Mouse (Mus musculus) stomach, postnatal 0 days (tissue): ENCODE measurements at regions not wholly inside any gene's neighbourhood (a gene's known extent, or its start where the extent isn't known, plus 50 kb on each side); places are given as distances from the start of the nearest gene placed in this dataset.

Experiments
- ATAC-seq: fragments of 200-750 bp; cut with Nextera tagmentation; 2 replicates; pipeline ENCODE4 v1.8.0; 2017; ENCODE audit not compliant: low FRiP score, low TSS enrichment
- DNase-seq: peaks from one replicate; pipeline ENCODE4 v3.0.0-alpha.2; 2016; ENCODE audit warnings: low spot score
- H3K27ac ChIP-seq: fragments of 300-500 bp; sonication (generic); replicated peaks from 2 replicates; pipeline ENCODE4 v1.5.1; 2014; ENCODE audit warnings: mild to moderate bottlenecking, control low read depth
- H3K27me3 ChIP-seq: fragments of 300-500 bp; sonication (generic); 2 replicates; pipeline ENCODE4 v1.6.1; 2014; ENCODE audit warnings: low read length; ENCODE audit not compliant: control insufficient read depth, insufficient read depth
- H3K36me3 ChIP-seq: fragments of 300-500 bp; sonication (generic); 2 replicates; pipeline ENCODE4 v1.6.1; 2014; ENCODE audit warnings: low read length, mixed read lengths; ENCODE audit not compliant: control insufficient read depth, insufficient read depth
- H3K4me1 ChIP-seq: fragments of 300-500 bp; sonication (generic); replicated peaks from 2 replicates; pipeline ENCODE4 v1.6.1; 2014; ENCODE audit warnings: antibody characterized with exemption; ENCODE audit not compliant: control insufficient read depth, insufficient read depth
- H3K4me2 ChIP-seq: fragments of 300-500 bp; sonication (generic); replicated peaks from 2 replicates; pipeline ENCODE4 v1.6.1; 2014; ENCODE audit warnings: low read depth, mild to moderate bottlenecking, control low read depth, moderate library complexity
- H3K4me3 ChIP-seq: fragments of 300-500 bp; sonication (generic); 2 replicates; pipeline ENCODE4 v1.5.1; 2014; ENCODE audit warnings: low read depth, low read length, control low read depth
- H3K9ac ChIP-seq: fragments of 300-500 bp; sonication (generic); 2 replicates; pipeline ENCODE4 v1.6.1; 2014; ENCODE audit warnings: mild to moderate bottlenecking, low read length, control low read depth, mixed read lengths
- H3K9me3 ChIP-seq: fragments of 300-500 bp; sonication (generic); 2 replicates; pipeline ENCODE4 v1.6.1; 2016; ENCODE audit warnings: low read length; ENCODE audit not compliant: control insufficient read depth
- CTCF ChIP-seq: IDR thresholded peaks from 2 replicates; pipeline ENCODE4 v1.5.1; 2016; ENCODE audit warnings: antibody characterized with exemption, low read depth, mild to moderate bottlenecking, moderate library complexity
- EP300 ChIP-seq: optimal IDR thresholded peaks from 2 replicates; pipeline ENCODE3; 2016; ENCODE audit warnings: antibody characterized with exemption
- WGBS: fragments of 180-500 bp; shearing (Covaris S2); extraction: QIAGEN DNeasy Blood & Tissue Kit; methylation state at CpG from one replicate; pipeline ENCODE4 v1.1.7; 2014; 5-methylcytosine and 5-hydroxymethylcytosine counted together

GRCm38 (mm10) chr2:107609872-107610559 is 319.6 kb downstream of the Kcna4 start:
- Histone ChIP-seq H3K9me3 (no peaks in the 10 kb centered on the region), H3K9ac (no peak overlapping the region), H3K27ac (no peak overlapping the region), H3K4me3 (no peak overlapping the region), H3K4me1 (no peaks in the 10 kb centered on the region), H3K4me2 (no peak overlapping the region), H3K27me3 (no peaks in the 10 kb centered on the region), H3K36me3 (no peaks in the 10 kb centered on the region)
- WGBS = 82% methylated on average over 5 of the region's 5 CpGs
- TF ChIP-seq EP300 = no peak
- no peak for TF ChIP-seq CTCF
- ATAC-seq (no peak), DNase-seq (no peak)

GRCm38 (mm10) chr2:107611811-107612210 is 321.4 kb downstream of the Kcna4 start:
- no peak for DNase-seq
- no peak overlapping the region for H3K4me2 ChIP-seq
- no peak for TF ChIP-seq EP300
- no peak for TF ChIP-seq CTCF
- H3K27me3 ChIP-seq = no peaks in the 10 kb centered on the region
- no peak overlapping the region for H3K9ac ChIP-seq
- H3K9me3 ChIP-seq = no peaks in the 10 kb centered on the region
- WGBS = 42% methylated on average over 5 of the region's 5 CpGs
- no peak for ATAC-seq
- no peak overlapping the region for H3K27ac ChIP-seq
- no peaks in the 10 kb centered on the region for H3K36me3 ChIP-seq
- H3K4me3 ChIP-seq = no peak overlapping the region
- H3K4me1 ChIP-seq = no peaks in the 10 kb centered on the region

- H3K4me2 ChIP-seq = no peak overlapping the region
- WGBS = 21% methylated on average over 2 of the region's 2 CpGs
- DNase-seq = no peak
- H3K4me3 ChIP-seq = no peak overlapping the region
- ATAC-seq = no peak
- H3K9ac ChIP-seq = no peak overlapping the region
- no peaks in the 10 kb centered on the region for H3K9me3 ChIP-seq
- H3K36me3 ChIP-seq = no peaks in the 10 kb centered on the region
- TF ChIP-seq EP300 (no peak), CTCF (no peak)
- no peak overlapping the region for H3K27ac ChIP-seq
- no peaks in the 10 kb centered on the region for H3K4me1 ChIP-seq
- H3K27me3 ChIP-seq = no peaks in the 10 kb centered on the region
These were observed 321.8 kb downstream of the Kcna4 start for GRCm38 (mm10) chr2:107612221-107612620.

- no peaks in the 10 kb centered on the region for H3K36me3 ChIP-seq
- no peaks in the 10 kb centered on the region for H3K27me3 ChIP-seq
- TF ChIP-seq EP300 (no peak), CTCF (no peak)
- H3K9ac ChIP-seq = no peak overlapping the region
- H3K4me3 ChIP-seq = no peak overlapping the region
- no peaks in the 10 kb centered on the region for H3K9me3 ChIP-seq
- DNase-seq (no peak), ATAC-seq (no peak)
- WGBS = 56% methylated on average over 3 of the region's 3 CpGs
- no peaks in the 10 kb centered on the region for H3K4me1 ChIP-seq
- H3K4me2 ChIP-seq = no peak overlapping the region
- H3K27ac ChIP-seq = no peak overlapping the region
These were observed 324.3 kb downstream of the Kcna4 start for GRCm38 (mm10) chr2:107614715-107615114.

- no peaks in the 10 kb centered on the region for H3K36me3 ChIP-seq
- H3K27ac ChIP-seq = no peak overlapping the region
- no peak overlapping the region for H3K4me2 ChIP-seq
- H3K9ac ChIP-seq = no peak overlapping the region
- TF ChIP-seq CTCF (no peak), EP300 (no peak)
- H3K9me3 ChIP-seq = no peaks in the 10 kb centered on the region
- H3K27me3 ChIP-seq = no peaks in the 10 kb centered on the region
- no peak overlapping the region for H3K4me3 ChIP-seq
- H3K4me1 ChIP-seq = no peaks in the 10 kb centered on the region
- ATAC-seq = no peak
- DNase-seq = no peak
These were observed 337.0 kb downstream of the Kcna4 start for GRCm38 (mm10) chr2:107627458-107627857.

GRCm38 (mm10) chr2:107659176-107659575 is 368.7 kb downstream of the Kcna4 start:
- Histone ChIP-seq H3K4me2 (no peak overlapping the region), H3K36me3 (no peaks in the 10 kb centered on the region), H3K4me1 (no peaks in the 10 kb centered on the region), H3K9ac (no peak overlapping the region), H3K4me3 (no peak overlapping the region), H3K9me3 (no peaks in the 10 kb centered on the region), H3K27ac (no peak overlapping the region), H3K27me3 (no peaks in the 10 kb centered on the region)
- TF ChIP-seq EP300 (no peak), CTCF (no peak)
- ATAC-seq = no peak
- no peak for DNase-seq
